Mouse (Mus musculus): ENCODE data around the gene Col23a1. TPM values are rescaled to one million over a fixed set of nuclear protein-coding genes. Genes with fewer than 3 reads are reported as not detected.
A peak's percentile ranks its signal among the peaks of the same experiment; 100 is the strongest.

Gene Col23a1
- polyA plus RNA-seq, 1 experiment from 2014 or later: 4.0 TPM

GRCm38 (mm10) chr11:51482251-51482650 lies 192.5 kb downstream of the Col23a1 start:
- peaks cover 5% of the 10 kb centered on the region; the same call in 1 of the 2 replicates for H3K27me3 ChIP-seq (ENCODE audit: control insufficient read depth, insufficient read depth, low read length)
- H3K27ac ChIP-seq (ENCODE audit: low read length): no peak overlapping the region
- no peaks in the 10 kb centered on the region; the same call in 1 of the 2 replicates for H3K4me1 ChIP-seq (ENCODE audit: control insufficient read depth, insufficient read depth, low read length)
- no peak overlapping the region for H3K4me3 ChIP-seq (ENCODE audit: low read length)
- H3K4me2 ChIP-seq (ENCODE audit: low read depth, low read length): no peak overlapping the region
- WGBS: 63% methylated on average over 3 of the region's 3 CpGs
- H3K9ac ChIP-seq (ENCODE audit: low read length): no peak overlapping the region
- no peaks in the 10 kb centered on the region for H3K36me3 ChIP-seq (ENCODE audit: control insufficient read depth, insufficient read depth)
- H3K9me3 ChIP-seq (replicated peaks; ENCODE audit: control insufficient read depth, low read length): no peaks in the 10 kb centered on the region
- ATAC-seq (replicated peaks; ENCODE audit: extremely low read depth, insufficient read depth, low FRiP score): no peak

GRCm38 (mm10) chr11:51485051-51485521 lies 195.4 kb downstream of the Col23a1 start:
- Histone ChIP-seq H3K9ac (ENCODE audit: low read length) (no peak overlapping the region), H3K4me3 (ENCODE audit: low read length) (no peak overlapping the region), H3K27me3 (ENCODE audit: control insufficient read depth, insufficient read depth, low read length) (peaks cover 5% of the 10 kb centered on the region; the same call in 1 of the 2 replicates), H3K36me3 (ENCODE audit: control insufficient read depth, insufficient read depth) (no peaks in the 10 kb centered on the region), H3K27ac (ENCODE audit: low read length) (no peak overlapping the region), H3K4me1 (ENCODE audit: control insufficient read depth, insufficient read depth, low read length) (no peaks in the 10 kb centered on the region; the same call in 1 of the 2 replicates), H3K4me2 (ENCODE audit: low read depth, low read length) (no peak overlapping the region), H3K9me3 (replicated peaks; ENCODE audit: control insufficient read depth, low read length) (no peaks in the 10 kb centered on the region)
- WGBS: 56% methylated on average over 8 of the region's 8 CpGs
- ATAC-seq (replicated peaks; ENCODE audit: extremely low read depth, insufficient read depth, low FRiP score): no peak

- 22% methylated on average over 10 of the region's 10 CpGs for WGBS
- ATAC-seq (replicated peaks; ENCODE audit: extremely low read depth, insufficient read depth, low FRiP score): no peak
- Histone ChIP-seq H3K4me2 (ENCODE audit: low read depth, low read length) (no peak overlapping the region), H3K9me3 (replicated peaks; ENCODE audit: control insufficient read depth, low read length) (no peaks in the 10 kb centered on the region), H3K27ac (ENCODE audit: low read length) (peak overlapping the region; percentile 30; the same call in 1 of the 2 replicates), H3K9ac (ENCODE audit: low read length) (no peak overlapping the region), H3K4me3 (ENCODE audit: low read length) (no peak overlapping the region), H3K27me3 (ENCODE audit: control insufficient read depth, insufficient read depth, low read length) (peaks cover 3% of the 10 kb centered on the region; the same call in 1 of the 2 replicates), H3K4me1 (ENCODE audit: control insufficient read depth, insufficient read depth, low read length) (no peaks in the 10 kb centered on the region; the same call in 1 of the 2 replicates), H3K36me3 (ENCODE audit: control insufficient read depth, insufficient read depth) (no peaks in the 10 kb centered on the region)
These were observed 196.2 kb downstream of the Col23a1 start for GRCm38 (mm10) chr11:51485775-51486464.

- Histone ChIP-seq H3K27ac (ENCODE audit: low read length) (no peak overlapping the region), H3K36me3 (ENCODE audit: control insufficient read depth, insufficient read depth) (no peaks in the 10 kb centered on the region), H3K9me3 (replicated peaks; ENCODE audit: control insufficient read depth, low read length) (no peaks in the 10 kb centered on the region), H3K4me1 (ENCODE audit: control insufficient read depth, insufficient read depth, low read length) (no peaks in the 10 kb centered on the region; the same call in 1 of the 2 replicates), H3K27me3 (ENCODE audit: control insufficient read depth, insufficient read depth, low read length) (peaks cover 5% of the 10 kb centered on the region), H3K4me3 (ENCODE audit: low read length) (no peak overlapping the region), H3K9ac (ENCODE audit: low read length) (no peak overlapping the region), H3K4me2 (ENCODE audit: low read depth, low read length) (no peak overlapping the region)
- WGBS: 63% methylated on average over 9 of the region's 9 CpGs
- no peak for ATAC-seq (replicated peaks; ENCODE audit: extremely low read depth, insufficient read depth, low FRiP score)
These were observed 199.1 kb downstream of the Col23a1 start for GRCm38 (mm10) chr11:51488813-51489212.

- ATAC-seq (replicated peaks; ENCODE audit: extremely low read depth, insufficient read depth, low FRiP score): no peak
- Histone ChIP-seq H3K27me3 (ENCODE audit: control insufficient read depth, insufficient read depth, low read length) (peaks cover 2% of the 10 kb centered on the region), H3K4me3 (ENCODE audit: low read length) (no peak overlapping the region), H3K9me3 (replicated peaks; ENCODE audit: control insufficient read depth, low read length) (no peaks in the 10 kb centered on the region), H3K36me3 (ENCODE audit: control insufficient read depth, insufficient read depth) (no peaks in the 10 kb centered on the region), H3K9ac (ENCODE audit: low read length) (no peak overlapping the region), H3K4me1 (ENCODE audit: control insufficient read depth, insufficient read depth, low read length) (no peaks in the 10 kb centered on the region), H3K4me2 (ENCODE audit: low read depth, low read length) (no peak overlapping the region), H3K27ac (ENCODE audit: low read length) (no peak overlapping the region)
- 53% methylated on average over 4 of the region's 4 CpGs for WGBS
These were observed 203.7 kb downstream of the Col23a1 start for GRCm38 (mm10) chr11:51493421-51493820.

- 33% methylated on average over 5 of the region's 5 CpGs for WGBS
- no peak overlapping the region for H3K4me3 ChIP-seq (ENCODE audit: low read length)
- peaks cover 2% of the 10 kb centered on the region for H3K27me3 ChIP-seq (ENCODE audit: control insufficient read depth, insufficient read depth, low read length)
- no peaks in the 10 kb centered on the region for H3K36me3 ChIP-seq (ENCODE audit: control insufficient read depth, insufficient read depth)
- no peaks in the 10 kb centered on the region for H3K4me1 ChIP-seq (ENCODE audit: control insufficient read depth, insufficient read depth, low read length)
- no peak overlapping the region for H3K9ac ChIP-seq (ENCODE audit: low read length)
- ATAC-seq (replicated peaks; ENCODE audit: extremely low read depth, insufficient read depth, low FRiP score): peak; percentile 37; the same call in 1 of the 2 replicates
- H3K27ac ChIP-seq (ENCODE audit: low read length): no peak overlapping the region
- no peaks in the 10 kb centered on the region for H3K9me3 ChIP-seq (replicated peaks; ENCODE audit: control insufficient read depth, low read length)
- H3K4me2 ChIP-seq (ENCODE audit: low read depth, low read length): no peak overlapping the region
These were observed 204.5 kb downstream of the Col23a1 start for GRCm38 (mm10) chr11:51494178-51494577.

- Histone ChIP-seq H3K9me3 (replicated peaks; ENCODE audit: control insufficient read depth, low read length) (no peaks in the 10 kb centered on the region), H3K36me3 (ENCODE audit: control insufficient read depth, insufficient read depth) (no peaks in the 10 kb centered on the region), H3K27me3 (ENCODE audit: control insufficient read depth, insufficient read depth, low read length) (no peaks in the 10 kb centered on the region), H3K4me2 (ENCODE audit: low read depth, low read length) (no peak overlapping the region), H3K9ac (ENCODE audit: low read length) (no peak overlapping the region), H3K27ac (ENCODE audit: low read length) (no peak overlapping the region), H3K4me3 (ENCODE audit: low read length) (no peak overlapping the region), H3K4me1 (ENCODE audit: control insufficient read depth, insufficient read depth, low read length) (no peaks in the 10 kb centered on the region)
- ATAC-seq (replicated peaks; ENCODE audit: extremely low read depth, insufficient read depth, low FRiP score): no peak
These were observed 210.1 kb downstream of the Col23a1 start for GRCm38 (mm10) chr11:51499776-51500175.

GRCm38 (mm10) chr11:51502431-51502851 lies 212.7 kb downstream of the Col23a1 start:
- Histone ChIP-seq H3K9me3 (replicated peaks; ENCODE audit: control insufficient read depth, low read length) (no peaks in the 10 kb centered on the region), H3K27me3 (ENCODE audit: control insufficient read depth, insufficient read depth, low read length) (no peaks in the 10 kb centered on the region), H3K4me1 (ENCODE audit: control insufficient read depth, insufficient read depth, low read length) (no peaks in the 10 kb centered on the region), H3K9ac (ENCODE audit: low read length) (no peak overlapping the region), H3K36me3 (ENCODE audit: control insufficient read depth, insufficient read depth) (no peaks in the 10 kb centered on the region), H3K4me2 (ENCODE audit: low read depth, low read length) (no peak overlapping the region), H3K4me3 (ENCODE audit: low read length) (no peak overlapping the region), H3K27ac (ENCODE audit: low read length) (no peak overlapping the region)
- no peak for ATAC-seq (replicated peaks; ENCODE audit: extremely low read depth, insufficient read depth, low FRiP score)
- 47% methylated on average over 10 of the region's 10 CpGs for WGBS

GRCm38 (mm10) chr11:51504946-51505345 lies 215.2 kb downstream of the Col23a1 start:
- ATAC-seq (replicated peaks; ENCODE audit: extremely low read depth, insufficient read depth, low FRiP score): no peak
- H3K36me3 ChIP-seq (ENCODE audit: control insufficient read depth, insufficient read depth): no peaks in the 10 kb centered on the region
- no peaks in the 10 kb centered on the region for H3K4me1 ChIP-seq (ENCODE audit: control insufficient read depth, insufficient read depth, low read length)
- no peaks in the 10 kb centered on the region for H3K9me3 ChIP-seq (replicated peaks; ENCODE audit: control insufficient read depth, low read length)
- H3K9ac ChIP-seq (ENCODE audit: low read length): no peak overlapping the region
- WGBS: 28% methylated on average over 3 of the region's 3 CpGs
- H3K27me3 ChIP-seq (ENCODE audit: control insufficient read depth, insufficient read depth, low read length): no peaks in the 10 kb centered on the region
- no peak overlapping the region for H3K4me2 ChIP-seq (ENCODE audit: low read depth, low read length)
- no peak overlapping the region for H3K27ac ChIP-seq (ENCODE audit: low read length)
- no peak overlapping the region for H3K4me3 ChIP-seq (ENCODE audit: low read length)
